Mouse (Mus musculus): ENCODE data around the gene Gtpbp1. TPM values are rescaled to one million over a fixed set of nuclear protein-coding genes. Genes with fewer than 3 reads are reported as not detected.

Gene Gtpbp1
- total RNA-seq, 4 experiments from 2014 or later = 48.5 to 60.5 (median 55.9) TPM

DNA sequence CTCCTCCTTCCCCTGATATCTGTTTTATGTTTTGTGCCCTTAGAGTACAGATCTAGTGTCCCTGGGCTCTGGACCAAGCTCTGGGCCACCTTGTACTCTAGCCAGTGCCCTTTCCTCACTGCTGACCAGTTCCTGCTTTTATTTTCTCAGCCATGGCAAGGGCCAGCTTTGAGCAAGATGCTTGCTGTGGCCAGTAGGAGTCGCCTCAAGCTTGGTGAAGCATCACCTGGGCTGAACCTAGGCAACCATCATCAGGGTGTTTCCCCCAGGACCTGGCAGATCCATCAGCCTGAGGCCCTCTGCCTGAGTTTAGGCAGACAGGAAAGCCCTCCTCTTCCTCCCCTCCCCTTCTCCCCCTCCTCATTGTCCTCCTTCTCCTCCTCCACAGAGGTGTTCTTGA, 32.8 kb downstream of the Gtpbp1 start:
- no peak for DNase-seq (ENCODE audit: low spot score in 2 of 2)

- DNase-seq (ENCODE audit: low spot score in 2 of 2) = peak; percentile 34 to 76
These were observed 34.6 kb downstream of the Gtpbp1 start for GRCm38 (mm10) chr15:79725190-79725789.

DNA sequence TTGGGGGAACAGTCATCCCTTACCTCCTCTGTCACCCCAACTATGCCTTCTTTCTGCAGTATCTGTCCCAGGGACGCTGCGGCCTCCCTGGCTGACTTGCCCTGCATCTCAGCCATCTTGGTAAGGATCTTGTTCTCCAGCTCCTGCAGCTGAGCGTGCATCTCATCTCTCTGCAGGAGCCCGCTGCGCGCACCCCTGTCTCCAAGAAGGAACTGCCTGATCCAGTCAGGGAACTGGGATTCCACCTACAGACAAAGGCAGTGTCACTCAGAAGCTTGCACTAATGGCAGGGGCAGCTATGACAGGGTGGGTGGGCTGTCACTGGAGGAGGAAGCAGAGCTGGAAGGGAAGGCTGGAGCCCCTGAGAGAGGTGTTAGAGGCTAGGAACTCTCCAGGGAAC, 37.2 kb downstream of the Gtpbp1 start:
- peak in 1 of 2 experiments; percentile 44 for DNase-seq (ENCODE audit: low spot score in 2 of 2)

GRCm38 (mm10) chr15:79728311-79728710, 37.7 kb downstream of the Gtpbp1 start:
- DNase-seq (ENCODE audit: low spot score in 2 of 2) = no peak

DNA sequence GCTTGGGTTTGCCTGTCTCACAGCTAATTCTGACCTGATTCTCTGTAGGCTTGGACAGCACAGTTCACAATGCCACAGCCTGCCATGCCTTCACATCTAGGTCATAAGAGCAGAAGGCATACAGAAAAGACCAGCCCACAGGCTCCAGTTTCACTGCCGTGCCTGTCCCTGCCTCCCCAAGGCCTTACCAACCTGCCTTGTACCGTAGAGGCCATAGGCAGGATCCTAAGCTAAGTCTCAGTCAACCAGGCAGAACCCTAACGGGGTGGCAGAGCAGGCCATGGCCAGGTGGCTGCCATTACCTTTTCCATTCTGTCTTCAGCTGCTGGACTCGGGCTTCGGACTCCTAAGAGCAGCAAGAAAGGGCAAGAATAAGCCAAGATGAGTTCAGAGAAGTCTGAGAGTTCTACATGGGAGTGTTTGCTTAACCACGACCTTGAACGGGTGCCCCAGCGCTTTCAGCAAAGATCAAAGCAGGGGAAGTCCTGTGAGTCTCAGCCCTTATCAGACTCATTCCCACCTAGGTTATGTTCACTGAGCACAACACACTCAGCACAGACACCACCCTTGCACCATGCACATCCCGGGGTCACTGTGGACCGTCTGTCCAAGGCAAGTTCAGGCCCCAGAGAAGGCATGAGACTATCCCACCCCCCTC, 38.2 kb downstream of the Gtpbp1 start:
- no peak for DNase-seq (ENCODE audit: low spot score in 2 of 2)

GRCm38 (mm10) chr15:79731554-79731953, 40.9 kb downstream of the Gtpbp1 start:
- DNase-seq (ENCODE audit: low spot score in 2 of 2) = no peak

DNA sequence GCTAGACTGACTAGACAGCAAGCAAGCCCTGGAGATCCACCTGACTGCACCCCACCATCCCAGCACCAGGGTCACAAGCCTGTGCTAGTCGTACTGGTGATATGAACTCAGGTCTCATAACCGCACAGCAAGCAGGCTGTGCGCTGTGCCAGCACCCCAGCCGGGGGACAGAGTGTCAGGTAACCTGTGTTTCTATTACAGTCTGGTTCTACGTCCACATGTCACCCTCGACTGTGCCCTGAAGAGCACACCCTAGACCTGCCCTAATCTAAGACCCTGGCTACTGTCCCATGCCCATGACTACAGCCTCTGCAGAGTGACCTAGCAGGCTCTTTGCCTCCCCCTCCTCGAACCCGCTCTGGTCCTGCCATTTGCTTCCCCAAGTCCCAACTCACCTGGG, 42.5 kb downstream of the Gtpbp1 start:
- DNase-seq (ENCODE audit: low spot score in 2 of 2) = no peak

DNA sequence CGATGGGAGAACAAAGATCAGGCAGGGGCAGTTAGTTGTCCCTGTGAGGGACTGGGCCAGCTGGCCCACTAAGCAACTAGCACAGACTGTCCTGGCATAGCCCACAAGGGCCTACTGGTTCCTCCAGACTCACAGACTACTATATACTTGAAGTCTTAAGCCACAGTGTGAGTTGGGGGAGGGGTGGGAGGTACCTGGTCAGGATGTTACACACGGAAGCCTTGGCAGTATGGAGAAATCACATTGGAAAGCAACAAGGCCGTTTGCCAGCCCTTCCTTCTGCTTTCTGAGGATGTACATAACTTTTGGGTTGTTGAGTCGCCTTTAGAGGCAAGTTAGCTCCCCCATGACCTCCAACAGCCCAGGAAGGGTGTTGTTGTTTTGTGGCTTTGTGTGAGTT, 43.0 kb downstream of the Gtpbp1 start:
- DNase-seq (ENCODE audit: low spot score in 2 of 2) = no peak

DNA sequence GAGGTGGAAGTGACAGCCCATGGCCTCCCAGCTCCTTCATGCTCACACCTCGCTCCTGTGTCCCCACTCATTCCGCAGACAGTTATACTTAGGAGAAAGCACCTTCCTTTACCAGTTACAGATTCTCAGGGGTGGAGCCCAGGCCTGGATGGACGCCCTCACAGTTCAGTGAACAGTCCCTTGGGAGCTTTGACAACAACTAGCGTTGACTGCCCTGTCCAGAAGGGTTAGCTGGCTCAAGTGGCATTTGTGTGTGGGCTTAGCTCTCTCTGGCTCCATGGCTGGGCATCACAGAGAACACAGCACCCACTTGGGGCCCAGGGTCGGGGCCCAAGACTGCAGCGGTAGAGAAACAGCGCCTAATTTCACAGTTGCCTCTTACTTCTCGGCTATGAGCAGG, 43.7 kb downstream of the Gtpbp1 start:
- DNase-seq (ENCODE audit: low spot score in 2 of 2) = no peak

DNA sequence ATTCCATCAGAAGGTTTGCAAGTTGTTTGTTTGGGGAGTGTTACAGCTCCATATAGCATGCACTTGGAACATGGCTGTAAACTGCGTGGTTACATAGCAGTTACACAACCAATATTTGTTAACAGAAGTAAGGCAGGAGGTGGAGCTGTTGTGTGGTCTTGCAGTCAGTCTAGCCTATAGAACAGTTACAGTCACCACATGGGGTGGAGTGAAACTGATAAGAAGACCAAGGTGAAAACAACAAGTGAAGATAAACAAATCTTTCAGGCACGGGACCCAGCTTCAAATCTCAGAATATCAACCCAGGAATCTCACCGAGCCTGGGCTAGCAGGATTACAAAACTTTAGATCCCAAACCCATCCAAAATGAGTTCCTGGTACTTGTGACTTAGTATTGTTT, 50.1 kb downstream of the Gtpbp1 start:
- DNase-seq (ENCODE audit: low spot score in 2 of 2) = no peak

DNA sequence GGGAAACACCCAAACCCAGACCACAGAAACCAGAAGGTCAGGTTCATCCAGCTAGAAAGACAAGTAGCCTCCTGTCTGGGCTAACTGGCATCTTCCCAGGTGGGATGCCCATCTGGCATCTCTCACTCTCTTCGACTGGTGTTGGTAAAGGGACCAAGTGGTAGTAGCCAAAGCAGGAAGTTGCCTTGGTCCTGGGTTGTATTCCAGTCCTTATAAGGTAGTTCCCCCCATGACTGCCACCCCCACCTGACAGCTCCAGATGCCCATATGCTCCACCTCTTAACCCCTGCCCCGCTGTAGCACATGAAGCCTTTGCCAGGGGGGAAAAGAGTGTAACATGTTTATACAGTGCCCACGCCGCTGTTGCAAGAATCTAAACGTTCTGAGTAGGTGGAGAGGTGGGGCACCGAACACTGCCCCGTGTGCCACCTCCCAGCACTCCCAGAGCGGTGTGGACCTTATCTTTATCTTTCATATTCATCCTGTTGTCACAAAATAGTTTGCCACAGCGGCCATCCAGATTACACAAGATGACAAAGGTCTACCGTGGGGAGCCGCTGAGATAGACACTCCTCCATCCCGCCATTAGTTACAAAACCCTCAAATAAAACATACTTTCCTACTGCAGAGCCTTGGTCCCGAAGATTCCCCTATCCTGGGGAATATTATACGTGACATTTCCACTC, 50.7 kb downstream of the Gtpbp1 start:
- no peak for DNase-seq (ENCODE audit: low spot score in 2 of 2)

DNA sequence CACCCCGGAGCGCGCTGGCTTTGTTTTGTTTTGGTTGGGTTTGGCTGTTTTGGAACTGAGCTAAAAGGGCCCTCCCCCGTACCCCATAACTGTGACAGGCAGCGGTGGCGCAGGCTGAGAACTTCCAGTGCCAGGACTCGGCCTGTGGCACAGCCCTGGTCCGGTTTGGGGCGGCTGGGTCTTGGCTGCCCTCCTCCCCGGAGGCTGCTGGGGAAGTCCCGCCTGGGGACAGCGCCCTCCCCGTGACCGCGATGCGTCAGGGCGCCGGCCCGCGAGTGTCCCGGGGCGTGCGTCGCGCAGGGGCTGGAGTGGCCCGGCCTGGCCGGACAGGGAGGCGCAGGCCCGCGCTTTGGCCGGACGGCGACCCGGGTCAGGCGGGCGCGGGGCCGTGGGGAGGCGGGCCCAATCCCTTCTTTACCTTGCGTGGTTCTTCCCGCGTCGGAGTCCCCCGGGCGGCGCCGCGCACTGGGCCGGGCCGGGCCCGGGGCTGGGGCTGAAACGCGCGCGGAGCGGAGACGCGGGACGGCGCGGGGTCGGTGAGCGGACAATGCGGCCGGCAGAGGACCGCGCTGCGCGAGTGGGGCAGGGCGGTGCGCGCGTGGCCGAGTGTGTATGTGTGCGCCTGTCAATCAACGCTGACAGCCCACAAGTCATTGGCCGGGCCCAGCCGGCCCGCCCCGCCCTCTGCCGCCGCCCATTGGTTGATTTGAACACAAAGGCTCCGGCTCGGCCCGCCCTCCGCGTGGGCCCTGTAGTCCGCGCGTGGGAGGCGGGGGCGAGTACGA, 51.5 kb downstream of the Gtpbp1 start, which contains the start of gene Sun2:
Gene Sun2 (minus strand): TSS at position 616 of the 785 bp plus-strand sequence.
- DNase-seq (ENCODE audit: low spot score in 2 of 2) = peak; percentile 88 to 92

DNA sequence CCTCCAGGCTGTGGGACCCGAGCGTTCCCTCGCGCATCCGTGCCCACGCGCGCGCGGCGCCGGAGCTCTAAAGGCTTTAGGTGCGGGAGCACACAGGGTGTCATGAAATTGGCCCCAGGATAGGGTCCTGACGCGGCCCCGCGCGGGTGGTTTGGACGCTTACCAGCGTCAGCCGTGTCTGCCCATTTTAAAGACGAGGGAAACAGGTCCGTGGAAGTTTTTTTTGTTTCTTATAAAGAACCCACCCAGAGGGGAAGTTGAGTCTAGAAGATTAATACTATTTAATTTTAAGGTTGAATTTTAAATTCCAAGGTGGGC, 52.0 kb downstream of the Gtpbp1 start:
- DNase-seq (ENCODE audit: low spot score in 2 of 2) = no peak

- DNase-seq (ENCODE audit: low spot score in 2 of 2) = no peak
These were observed 53.4 kb downstream of the Gtpbp1 start for GRCm38 (mm10) chr15:79744001-79744400.

DNA sequence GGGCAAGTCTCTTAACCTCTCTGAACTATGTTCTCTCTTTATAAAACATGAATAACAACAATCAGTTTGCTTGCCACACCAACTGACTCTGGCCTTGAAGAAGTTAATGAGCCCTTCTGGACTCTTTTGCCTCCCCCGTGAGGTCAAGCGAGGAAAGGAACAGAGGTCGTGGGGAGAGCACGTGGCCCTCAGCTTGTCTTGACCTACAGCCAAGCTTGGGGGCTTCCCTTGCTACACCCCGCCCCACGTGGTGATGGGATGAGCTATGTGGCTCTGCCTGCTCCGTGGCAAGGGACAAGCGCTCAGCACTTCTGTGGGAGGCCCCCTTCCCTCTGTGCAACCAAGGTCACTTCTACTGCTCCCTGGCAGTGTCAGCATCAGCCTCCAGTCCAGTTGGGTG, 54.1 kb downstream of the Gtpbp1 start:
- no peak for DNase-seq (ENCODE audit: low spot score in 2 of 2)

DNA sequence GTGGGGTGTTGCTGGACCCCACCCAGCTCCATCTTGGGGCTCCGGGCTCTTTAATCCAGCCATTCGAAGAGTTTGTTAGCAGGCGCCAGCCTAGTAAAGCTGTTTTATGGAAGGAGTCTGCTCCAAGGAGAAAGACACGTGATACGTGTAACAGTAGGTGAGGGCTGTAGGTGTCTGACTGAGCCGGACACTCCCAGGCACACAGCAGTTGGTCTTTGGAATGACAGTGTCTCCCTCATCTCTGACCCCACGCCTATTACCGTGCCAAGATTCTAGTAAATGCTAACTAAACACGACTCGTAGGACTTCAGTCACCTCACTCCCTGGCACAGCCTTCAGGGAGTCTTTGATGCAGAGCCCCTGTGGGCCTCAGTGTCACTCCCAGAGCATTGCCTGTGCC, 54.7 kb downstream of the Gtpbp1 start:
- no peak for DNase-seq (ENCODE audit: low spot score in 2 of 2)

- DNase-seq (ENCODE audit: low spot score in 2 of 2) = no peak
These were observed 55.2 kb downstream of the Gtpbp1 start for GRCm38 (mm10) chr15:79745883-79746282.

DNA sequence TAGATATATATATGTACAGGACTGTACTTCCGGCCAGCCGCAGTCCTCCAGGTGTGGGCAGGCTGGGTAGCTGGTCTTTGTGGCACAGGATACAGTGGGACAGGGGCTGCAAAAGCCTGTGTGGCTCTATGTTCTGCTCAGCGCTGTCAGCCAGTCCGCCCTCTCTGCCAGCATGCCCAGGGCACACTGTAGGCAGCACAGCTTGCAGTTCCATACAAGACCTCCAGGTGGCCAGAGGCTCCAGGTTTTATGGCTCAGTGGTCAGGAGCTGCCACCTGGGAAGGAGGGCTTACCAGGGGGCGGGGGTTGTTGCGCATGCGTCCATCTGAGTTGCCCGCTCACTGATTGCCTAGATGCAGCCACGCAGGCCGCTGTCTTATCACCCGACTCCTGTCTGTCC, 57.4 kb downstream of the Gtpbp1 start:
- no peak for DNase-seq (ENCODE audit: low spot score in 2 of 2)

DNA sequence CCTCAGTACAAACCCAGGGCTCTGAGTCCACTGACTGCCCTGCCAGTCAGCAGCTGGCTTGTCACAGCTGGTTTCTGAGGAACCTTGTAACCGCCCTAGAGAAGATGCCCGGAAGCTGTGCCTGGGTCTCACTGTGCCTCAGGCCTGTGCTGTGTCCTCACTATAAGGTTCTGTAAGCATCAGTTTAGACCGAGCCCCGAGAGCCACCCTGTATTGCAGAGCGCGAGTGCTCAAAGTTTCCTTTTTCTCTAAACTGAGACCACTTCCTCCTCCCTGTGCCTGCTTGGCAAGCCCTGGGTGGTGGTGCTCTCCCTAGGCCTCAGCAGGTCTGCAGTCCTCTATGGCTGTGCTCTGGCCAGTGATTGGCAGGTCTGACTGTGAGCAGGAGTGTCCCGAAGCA, 58.5 kb downstream of the Gtpbp1 start:
- DNase-seq (ENCODE audit: low spot score in 2 of 2) = no peak

DNA sequence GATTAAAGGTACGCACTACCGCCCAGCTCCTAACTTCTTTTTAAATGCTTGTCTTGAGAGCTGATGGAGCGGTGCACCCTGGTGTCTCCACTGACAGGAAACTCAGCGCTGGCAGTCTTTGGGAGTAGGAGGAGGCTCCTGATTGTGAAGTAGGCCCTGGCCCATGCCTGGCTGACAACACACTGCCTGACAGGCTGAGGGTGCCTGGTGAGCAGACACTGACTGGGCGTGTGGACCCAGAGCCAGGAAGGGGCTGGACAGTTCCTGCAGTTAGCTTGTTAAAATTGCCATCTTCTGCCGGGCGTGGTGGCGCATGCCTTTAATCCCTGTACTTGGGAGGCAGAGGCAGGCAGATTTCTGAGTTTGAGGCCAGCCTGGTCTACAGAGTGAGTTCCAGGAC, 59.6 kb downstream of the Gtpbp1 start:
- no peak for DNase-seq (ENCODE audit: low spot score in 2 of 2)

- DNase-seq (ENCODE audit: low spot score in 2 of 2) = no peak
These were observed 61.1 kb downstream of the Gtpbp1 start for GRCm38 (mm10) chr15:79751772-79752171.

DNA sequence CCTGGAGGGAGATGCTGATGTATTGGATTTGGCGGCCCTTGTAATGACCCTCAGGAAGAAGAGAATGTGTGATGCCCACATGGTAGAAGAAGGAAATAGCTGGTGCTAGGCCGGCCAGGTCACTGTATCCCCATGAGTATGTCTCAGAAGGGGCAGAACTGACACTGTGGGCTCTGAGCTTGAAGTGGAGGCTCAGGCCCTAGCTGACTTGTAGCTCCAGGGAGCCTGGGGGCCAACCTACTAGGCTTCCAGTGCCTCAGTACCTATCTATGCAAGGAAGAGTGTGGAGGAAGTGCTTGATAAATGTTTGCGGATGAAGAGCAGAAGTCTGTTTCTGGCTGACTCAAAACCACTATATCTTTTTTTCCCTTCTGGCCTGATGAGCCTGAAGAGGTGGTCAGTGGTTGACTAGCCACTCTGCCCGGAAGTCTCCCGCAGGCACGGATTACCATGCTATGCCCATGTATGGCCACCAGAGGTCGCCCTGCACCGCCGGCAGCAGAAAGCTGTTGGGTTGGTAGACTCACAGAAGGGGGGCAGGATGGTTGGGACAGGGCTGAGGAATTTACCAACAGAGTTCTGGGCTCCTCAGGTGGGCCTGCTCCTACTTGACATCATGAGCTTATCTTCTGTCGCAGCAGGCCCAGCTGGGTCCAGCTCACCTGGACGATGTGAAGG, 62.2 kb downstream of the Gtpbp1 start:
- DNase-seq (ENCODE audit: low spot score in 2 of 2) = peak in 1 of 2 experiments; percentile 74

Measured in left cerebral cortex, adult 8-10 months (tissue).